Mouse (Mus musculus) urinary bladder, postnatal 10 days (tissue): Measurements from ENCODE around the gene Fbln2.

ENCODE experiments used
- DNase-seq: peaks from one replicate; pipeline ENCODE4 v3.0.0; 2022; ENCODE audit warnings: low spot score

The Fbln2 gene

GRCm38 (mm10) chr6:91231000-91231399 is 18.7 kb downstream of the Fbln2 start:
- DNase-seq = no peak

GRCm38 (mm10) chr6:91231523-91231922 is 19.3 kb downstream of the Fbln2 start:
- DNase-seq = no peak

- DNase-seq = no peak
Observed at GRCm38 (mm10) chr6:91233011-91233410, 20.8 kb downstream of the Fbln2 start.

GRCm38 (mm10) chr6:91233424-91234015 is 21.3 kb downstream of the Fbln2 start:
- DNase-seq = no peak

GRCm38 (mm10) chr6:91236006-91236405 is 23.8 kb downstream of the Fbln2 start:
- DNase-seq = no peak

GRCm38 (mm10) chr6:91236429-91236828 is 24.2 kb downstream of the Fbln2 start:
- no peak for DNase-seq

GRCm38 (mm10) chr6:91237273-91237672 is 25.0 kb downstream of the Fbln2 start:
- DNase-seq = no peak

- no peak for DNase-seq
Observed at GRCm38 (mm10) chr6:91240537-91240936, 28.3 kb downstream of the Fbln2 start.

GRCm38 (mm10) chr6:91240964-91241363 is 28.7 kb downstream of the Fbln2 start:
- no peak for DNase-seq

GRCm38 (mm10) chr6:91243395-91243794 is 31.1 kb downstream of the Fbln2 start:
- no peak for DNase-seq

- DNase-seq = no peak
Observed at GRCm38 (mm10) chr6:91244331-91244730, 32.1 kb downstream of the Fbln2 start.

- DNase-seq = no peak
Observed at GRCm38 (mm10) chr6:91245331-91245730, 33.1 kb downstream of the Fbln2 start.

GRCm38 (mm10) chr6:91247343-91247742 is 35.1 kb downstream of the Fbln2 start:
- no peak for DNase-seq

- DNase-seq = no peak
Observed at GRCm38 (mm10) chr6:91248627-91249026, 36.4 kb downstream of the Fbln2 start.

- DNase-seq = no peak
Observed at GRCm38 (mm10) chr6:91249797-91250196, 37.5 kb downstream of the Fbln2 start.

GRCm38 (mm10) chr6:91259440-91260120 is 47.3 kb downstream of the Fbln2 start:
- DNase-seq = no peak

- DNase-seq = no peak
Observed at GRCm38 (mm10) chr6:91260347-91260986, 48.2 kb downstream of the Fbln2 start.

GRCm38 (mm10) chr6:91260987-91261367 is 48.7 kb downstream of the Fbln2 start:
- no peak for DNase-seq

GRCm38 (mm10) chr6:91265616-91266015 is 53.4 kb downstream of the Fbln2 start:
- no peak for DNase-seq

GRCm38 (mm10) chr6:91266647-91267046 is 54.4 kb downstream of the Fbln2 start:
- no peak for DNase-seq

GRCm38 (mm10) chr6:91268318-91268717 is 56.1 kb downstream of the Fbln2 start:
- DNase-seq = no peak

- DNase-seq = no peak
Observed at GRCm38 (mm10) chr6:91277549-91277948, 65.3 kb downstream of the Fbln2 start.

GRCm38 (mm10) chr6:91278302-91278701 is 66.0 kb downstream of the Fbln2 start:
- DNase-seq = no peak
